Mouse (Mus musculus) embryonic fibroblast, embryonic 13.5 days (primary cell): ENCODE data around the gene Olfr531. TPM values are rescaled to one million over a fixed set of nuclear protein-coding genes. Genes with fewer than 3 reads are reported as not detected.

Experiments
- H3K27ac ChIP-seq: 2 replicates; pipeline ENCODE4 v1.5.1; 2012; ENCODE audit warnings: low read length, control low read depth, inconsistent platforms; ENCODE audit not compliant: insufficient read depth
- H3K4me1 ChIP-seq: 2 replicates; pipeline ENCODE4 v1.6.1; 2011; ENCODE audit warnings: low read length; ENCODE audit not compliant: control insufficient read depth, insufficient read depth
- H3K4me3 ChIP-seq: 2 replicates; pipeline ENCODE4 v1.5.1; 2011; ENCODE audit warnings: mild to moderate bottlenecking, control low read depth, low read length; ENCODE audit not compliant: insufficient read depth
- CTCF ChIP-seq: IDR thresholded peaks from 2 replicates; pipeline ENCODE4 v1.5.1; 2011; ENCODE audit warnings: mild to moderate bottlenecking, control low read depth, low read length, moderate library complexity, borderline replicate concordance; ENCODE audit not compliant: insufficient read depth
- POLR2A ChIP-seq: IDR thresholded peaks from 2 replicates; pipeline ENCODE4 v1.6.1; 2011; ENCODE audit warnings: low read depth, mild to moderate bottlenecking, control low read depth, low read length, moderate library complexity
- polyA plus RNA-seq: library from polyadenylated mRNA; stranded (reverse); fragments of >200 nt; gene quantifications from 2 replicates; pipeline ENCODE4 v1.2.4, GENCODE M21; 2011; ENCODE audit warnings: low read depth; ENCODE audit not compliant: missing spikeins, insufficient read length

The Olfr531 gene
- polyA plus RNA-seq: not detected in 2 replicates

DNA sequence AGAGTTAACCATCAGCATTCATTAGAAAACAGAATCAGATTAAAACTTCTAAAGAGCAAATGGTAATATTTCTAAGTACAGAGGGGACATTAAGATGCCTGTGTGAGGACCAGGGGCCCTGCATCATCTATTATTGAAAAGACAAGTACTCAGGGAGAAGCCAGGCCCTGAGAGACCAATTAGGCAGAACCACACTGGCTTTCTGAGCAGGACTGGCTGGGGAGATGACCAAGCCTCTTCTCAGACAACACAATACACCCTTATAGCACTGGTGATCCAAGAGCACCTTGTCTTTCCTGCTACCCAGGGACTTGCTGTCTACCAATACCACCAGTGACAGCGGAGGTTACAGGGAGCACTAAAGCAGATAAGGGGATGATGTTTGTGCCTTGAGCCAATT lies at the start of gene Olfr531:
TSS of gene Olfr531 (minus strand) at position 101 of the 400 bp plus-strand sequence.
- Histone ChIP-seq H3K27ac (no peak within 1 kb of the TSS), H3K4me1 (no peaks in the 10 kb centered on the region), H3K4me3 (no peak within 1 kb of the TSS)
- TF ChIP-seq CTCF: no peak
- TF ChIP-seq POLR2A: no peak

DNA sequence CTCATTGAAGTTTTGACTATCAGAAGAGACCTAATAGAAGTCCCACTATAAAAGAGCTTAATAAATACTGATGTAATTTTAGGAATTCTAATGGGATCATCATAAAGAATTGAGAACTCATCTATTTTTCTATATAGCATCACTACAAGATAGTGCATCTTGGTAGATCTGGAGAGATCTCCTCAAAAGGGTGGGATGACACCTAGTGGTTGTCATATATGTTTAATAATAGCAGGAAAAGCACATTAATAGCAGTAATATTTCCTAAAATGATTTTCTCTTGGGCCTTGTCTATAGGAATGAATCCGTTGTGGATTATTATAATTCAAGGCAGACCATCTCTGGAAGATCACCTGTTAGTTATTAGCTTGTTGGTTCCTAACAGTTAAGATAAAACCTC lies 40.4 kb upstream of the Olfr531 start:
- no peak overlapping the region for H3K4me3 ChIP-seq
- TF ChIP-seq CTCF: no peak
- no peak for TF ChIP-seq POLR2A
- H3K4me1 ChIP-seq: no peaks in the 10 kb centered on the region
- no peak overlapping the region for H3K27ac ChIP-seq

DNA sequence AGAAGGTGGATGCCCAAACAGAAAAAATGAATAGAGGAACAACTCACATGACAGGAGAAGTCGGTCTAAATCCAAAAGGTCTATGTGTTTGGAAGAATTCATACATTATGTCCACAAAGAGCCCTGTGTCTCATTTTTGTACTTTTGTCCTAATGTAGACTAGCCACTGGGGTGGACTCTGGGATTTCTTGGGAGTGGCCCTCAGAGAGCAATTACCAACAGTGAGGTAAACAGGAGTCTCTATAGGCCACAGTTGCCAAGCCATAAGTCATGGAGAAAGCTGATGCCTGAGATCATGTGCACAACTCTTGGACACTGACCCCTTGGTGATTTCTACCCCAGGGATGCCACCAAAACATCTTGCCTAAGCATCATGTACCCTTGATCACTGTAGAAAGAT lies 18.8 kb upstream of the Olfr531 start, which contains the start of gene Olfr532:
TSS of gene Olfr532 (minus strand) at position 101 of the 400 bp plus-strand sequence.
- Histone ChIP-seq H3K4me3 (no peak within 1 kb of the TSS), H3K27ac (no peak within 1 kb of the TSS), H3K4me1 (no peaks in the 10 kb centered on the region)
- no peak for TF ChIP-seq POLR2A
- no peak for TF ChIP-seq CTCF

DNA sequence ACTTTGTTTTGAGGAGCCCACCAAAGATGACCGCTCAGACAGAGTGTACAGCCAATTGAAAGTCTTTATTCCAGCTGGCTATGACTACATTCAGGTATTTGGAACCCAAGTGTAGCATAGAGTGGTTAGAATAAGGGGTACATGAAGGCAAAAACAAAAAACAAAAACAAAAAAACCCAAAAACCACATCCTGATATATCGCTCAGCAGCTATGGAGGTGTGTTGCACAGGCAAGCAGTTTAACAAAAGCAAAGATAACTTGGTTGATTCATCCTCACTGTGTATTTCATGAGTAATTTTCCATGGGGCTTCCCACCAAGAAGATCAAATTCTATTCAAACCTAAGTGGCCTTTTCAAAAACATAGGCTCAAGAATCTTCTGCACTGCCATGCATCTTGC lies 25.8 kb downstream of the Olfr531 start:
- H3K27ac ChIP-seq: no peak overlapping the region
- H3K4me1 ChIP-seq: no peaks in the 10 kb centered on the region
- H3K4me3 ChIP-seq: no peak overlapping the region
- TF ChIP-seq CTCF (no peak), POLR2A (no peak)

DNA sequence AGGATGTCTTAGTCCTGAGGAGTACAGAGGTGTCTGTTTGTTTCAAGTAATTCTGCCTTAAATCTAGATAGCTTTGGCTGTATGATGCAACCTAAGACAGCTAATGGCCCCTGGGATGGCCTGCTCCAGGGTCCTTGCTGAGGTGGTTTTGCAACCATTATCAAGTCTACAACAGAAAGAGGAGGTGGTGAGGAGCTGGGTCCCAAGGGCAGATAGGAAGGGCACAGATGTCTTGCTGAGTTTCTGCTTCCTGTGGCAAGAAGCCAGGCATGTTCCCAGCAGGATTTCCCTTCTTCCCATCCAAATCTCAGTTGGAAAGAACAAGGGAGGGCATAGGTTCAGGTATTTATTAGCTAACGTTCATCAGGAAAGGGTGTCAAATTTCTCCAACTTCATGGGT lies 26.5 kb downstream of the Olfr531 start, which contains the start of gene Olfr530:
TSS of gene Olfr530 (minus strand) at position 101 of the 400 bp plus-strand sequence.
- H3K27ac ChIP-seq: no peak within 1 kb of the TSS
- H3K4me3 ChIP-seq: no peak within 1 kb of the TSS
- TF ChIP-seq CTCF (no peak), POLR2A (no peak)
- H3K4me1 ChIP-seq: no peaks in the 10 kb centered on the region

DNA sequence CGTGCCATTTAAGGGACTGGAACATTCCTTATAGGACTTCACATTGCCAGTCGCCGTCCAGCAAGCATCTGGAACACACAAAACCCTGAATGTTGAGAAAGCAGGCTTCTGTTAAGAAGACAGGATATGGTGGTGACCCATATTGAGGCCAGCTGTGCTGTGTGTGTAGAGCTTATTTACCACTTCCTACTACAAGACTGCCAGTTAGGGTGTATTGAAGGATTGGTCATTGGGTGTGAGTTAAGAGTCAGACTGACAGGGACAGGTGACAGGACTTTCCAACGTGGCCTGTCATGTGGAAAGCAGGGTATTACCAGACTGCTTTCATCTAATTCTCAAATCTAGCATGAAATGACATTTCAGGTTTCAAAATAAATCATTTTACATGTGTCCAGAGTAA lies 28.4 kb downstream of the Olfr531 start:
- Histone ChIP-seq H3K27ac (no peak overlapping the region), H3K4me1 (no peaks in the 10 kb centered on the region), H3K4me3 (no peak overlapping the region)
- no peak for TF ChIP-seq CTCF
- TF ChIP-seq POLR2A: no peak

DNA sequence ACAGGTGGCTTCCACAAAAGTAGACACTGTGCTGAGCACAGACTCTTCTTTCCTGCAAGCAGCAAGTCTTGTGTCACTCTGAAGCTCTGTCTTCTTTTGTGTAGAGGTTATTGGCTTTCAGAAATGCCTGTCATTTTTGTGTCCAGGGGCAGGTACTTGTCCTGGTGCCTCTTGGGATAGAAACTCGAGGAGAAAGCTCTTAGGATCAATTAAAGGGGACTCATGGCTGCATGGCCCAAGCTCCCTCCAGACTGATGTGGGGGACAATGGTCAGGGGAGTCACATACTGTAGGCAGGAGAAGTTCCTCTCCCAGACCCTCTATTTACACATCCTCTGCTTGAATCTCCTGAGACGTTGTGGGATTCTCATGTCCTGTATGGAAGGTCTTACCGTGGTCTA lies 41.1 kb downstream of the Olfr531 start, which contains the start of gene Olfr60:
TSS of gene Olfr60 (minus strand) at position 101 of the 400 bp plus-strand sequence.
- TF ChIP-seq CTCF (no peak), POLR2A (no peak)
- Histone ChIP-seq H3K4me1 (no peaks in the 10 kb centered on the region), H3K27ac (no peak within 1 kb of the TSS), H3K4me3 (no peak within 1 kb of the TSS)

Other genes with a start within 250 kb of the Olfr531 start
- 0.16 TPM in 1 of 2 replicates, not detected in the other for gene Sprn, start 248.0 kb downstream of the Olfr531 start, polyA plus RNA-seq
- gene Olfr522, start 238.2 kb downstream of the Olfr531 start, polyA plus RNA-seq: not detected in 2 replicates
- not detected in 2 replicates for gene Olfr523, start 229.7 kb downstream of the Olfr531 start, polyA plus RNA-seq
- not detected in 2 replicates for gene Olfr524, start 197.0 kb downstream of the Olfr531 start, polyA plus RNA-seq
- gene Cd163l1, start 184.7 kb downstream of the Olfr531 start, polyA plus RNA-seq: not detected in 2 replicates
- gene 5830411N06Rik, start 155.6 kb downstream of the Olfr531 start, polyA plus RNA-seq: not detected in 2 replicates
- not detected in 2 replicates for gene Olfr525, start 82.1 kb downstream of the Olfr531 start, polyA plus RNA-seq
- gene Olfr527, start 68.9 kb downstream of the Olfr531 start, polyA plus RNA-seq: not detected in 2 replicates
- not detected in 2 replicates for gene Olfr60, start 41.2 kb downstream of the Olfr531 start, polyA plus RNA-seq
- gene Olfr530, start 26.6 kb downstream of the Olfr531 start, polyA plus RNA-seq: not detected in 2 replicates
- gene Olfr532, start 18.7 kb upstream of the Olfr531 start, polyA plus RNA-seq: not detected in 2 replicates
- not detected in 2 replicates for gene Olfr533, start 60.5 kb upstream of the Olfr531 start, polyA plus RNA-seq
- gene Olfr535, start 81.3 kb upstream of the Olfr531 start, polyA plus RNA-seq: not detected in 2 replicates
- gene Olfr536, start 104.5 kb upstream of the Olfr531 start, polyA plus RNA-seq: not detected in 2 replicates
- gene Olfr538, start 165.0 kb upstream of the Olfr531 start, polyA plus RNA-seq: not detected in 2 replicates
- not detected in 2 replicates for gene Olfr46, start 198.4 kb upstream of the Olfr531 start, polyA plus RNA-seq
- gene Olfr61, start 226.1 kb upstream of the Olfr531 start, polyA plus RNA-seq: not detected in 2 replicates
- not detected in 2 replicates for gene Olfr53, start 243.5 kb upstream of the Olfr531 start, polyA plus RNA-seq